10 mouse cellular contexts compared by ENCODE assay signal in the genomic region with DNA sequence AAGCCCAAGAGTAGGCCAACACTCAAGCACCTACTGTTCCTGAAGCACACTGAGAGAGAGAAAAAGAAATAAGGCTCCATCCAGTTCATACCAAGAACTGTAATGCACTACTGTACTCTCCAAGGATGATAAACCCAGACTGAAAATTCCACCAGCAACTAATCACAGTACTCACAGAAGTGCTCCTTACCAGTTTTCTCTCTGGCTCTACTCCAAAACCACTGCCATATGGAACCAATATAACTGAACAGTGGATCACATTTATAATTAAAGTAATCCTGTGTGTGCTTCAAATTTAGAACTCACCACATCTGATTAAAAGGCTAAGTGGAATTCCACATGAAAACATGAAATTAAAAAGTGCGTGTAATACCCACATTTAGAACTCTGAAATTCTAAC. TPM values are rescaled to one million over a fixed set of nuclear protein-coding genes. Genes with fewer than 3 reads are reported as not detected.
A peak's percentile ranks its signal among the peaks of the same experiment; 100 is the strongest.
DNase-seq lines count a peak whose midpoint lies in the region; ATAC-seq and TF ChIP-seq lines count a peak whose summit lies in the region.
"Had no signal": no experiment of that assay in that cellular context is flagged by ENCODE, and none has a peak within 500 bp of the region (broad histone marks: within the 10 kb centered on the region; RNA-seq: fewer than 3 reads in every experiment).

No protein-coding gene starts in this region.

- no peaks in the 10 kb centered on the region for H3K36me3 ChIP-seq in hindbrain, embryonic 14.5 days (replicated peaks; ENCODE audit: control insufficient read depth, insufficient read depth)
- H3K36me3 ChIP-seq in hindbrain, embryonic 10.5 days = peaks cover 11% of the 10 kb centered on the region
- peaks cover 9 to 26% of the 10 kb centered on the region in 2 experiments; a peak in 3 of 4 replicates for H3K36me3 ChIP-seq in MEL (ENCODE audit: control insufficient read depth in 1 of 2, insufficient read depth in 2 of 2, low read length in 2 of 2)
- no peaks in the 10 kb centered on the region for H3K36me3 ChIP-seq in liver, embryonic 14.5 days (replicated peaks; ENCODE audit: control insufficient read depth, insufficient read depth, low read depth)

- H3K9ac ChIP-seq in hindbrain, embryonic 14.5 days = no peak overlapping the region
- peak overlapping the region; percentile 96; the same call in 1 of the 2 replicates for H3K9ac ChIP-seq in MEL (ENCODE audit: control insufficient read depth, low read depth, low read length, poor library complexity, severe bottlenecking)
- H3K9ac ChIP-seq in liver, embryonic 14.5 days (replicated peaks) = no peak overlapping the region

- no peak for TF ChIP-seq CTCF in MEL (IDR thresholded peaks at IDR 0.05 in 2 of 3, conservative IDR thresholded peaks at IDR 0.05 in 1 of 3; ENCODE audit: control insufficient read depth in 1 of 3, insufficient read depth in 1 of 3, low read depth in 2 of 3, low read length in 3 of 3, poor library complexity in 1 of 3, severe bottlenecking in 1 of 3)
- TF ChIP-seq CTCF in brain, embryonic 14.5 days (IDR thresholded peaks at IDR 0.05; ENCODE audit: borderline replicate concordance, extremely low read depth, insufficient read depth, insufficient read length) = no peak
- no peak for TF ChIP-seq CTCF in liver, embryonic 14.5 days (IDR thresholded peaks at IDR 0.05; ENCODE audit: low read depth)

- H3K27ac ChIP-seq in hindbrain, embryonic 14.5 days = no peak overlapping the region
- no peak overlapping the region for H3K27ac ChIP-seq in hindbrain, embryonic 10.5 days
- H3K27ac ChIP-seq in MEL (ENCODE audit: control insufficient read depth, low read depth, low read length) = no peak overlapping the region
- H3K27ac ChIP-seq in liver, embryonic 14.5 days = no peak overlapping the region

- H3K79me2 ChIP-seq in MEL (ENCODE audit: control insufficient read depth, insufficient read depth, low read length, poor library complexity) = peaks cover 65% of the 10 kb centered on the region

- ATAC-seq in hindbrain, embryonic 14.5 days (ENCODE audit: low FRiP score) = no peak
- no peak for ATAC-seq in liver, embryonic 14.5 days (ENCODE audit: insufficient read depth)
- ATAC-seq in activated CD4-positive, CD25-positive, alpha-beta regulatory T cell, adult 4 months = no peak
- ATAC-seq: Patski had no signal

- no peaks in the 10 kb centered on the region for H3K9me3 ChIP-seq in hindbrain, embryonic 14.5 days (ENCODE audit: control insufficient read depth, low read length)
- H3K9me3 ChIP-seq in hindbrain, embryonic 10.5 days = no peaks in the 10 kb centered on the region
- no peaks in the 10 kb centered on the region for H3K9me3 ChIP-seq in MEL (replicated peaks; ENCODE audit: insufficient read depth, low read length)
- no peaks in the 10 kb centered on the region for H3K9me3 ChIP-seq in liver, embryonic 14.5 days (ENCODE audit: control insufficient read depth, low read length)

- TF ChIP-seq RAD21 in MEL (IDR thresholded peaks at IDR 0.05; ENCODE audit: low read depth, low read length) = no peak

- no peaks in the 10 kb centered on the region for H3K27me3 ChIP-seq in hindbrain, embryonic 14.5 days (ENCODE audit: control insufficient read depth, insufficient read depth, low read length)
- no peaks in the 10 kb centered on the region for H3K27me3 ChIP-seq in hindbrain, embryonic 10.5 days (ENCODE audit: insufficient read depth, poor library complexity, severe bottlenecking)
- no peaks in the 10 kb centered on the region for H3K27me3 ChIP-seq in MEL (ENCODE audit: control insufficient read depth in 1 of 2, insufficient read depth in 2 of 2, low read length in 2 of 2)
- no peaks in the 10 kb centered on the region for H3K27me3 ChIP-seq in liver, embryonic 14.5 days (ENCODE audit: control insufficient read depth, insufficient read depth, low read length)
- H3K27me3 ChIP-seq: Patski had no signal

- no peak for TF ChIP-seq EP300 in MEL (IDR thresholded peaks at IDR 0.05; ENCODE audit: low read depth in 1 of 2, low read length in 2 of 2)
- no peak for TF ChIP-seq EP300 in liver, embryonic 14.5 days (IDR thresholded peaks at IDR 0.05; ENCODE audit: low read depth)

- no peak for TF ChIP-seq POLR2A in MEL (IDR thresholded peaks at IDR 0.05; ENCODE audit: control insufficient read depth in 1 of 2, insufficient read depth in 1 of 2, low read depth in 1 of 2, low read length in 2 of 2, poor library complexity in 1 of 2)
- TF ChIP-seq POLR2A in brain, embryonic 14.5 days (IDR thresholded peaks at IDR 0.05; ENCODE audit: borderline replicate concordance, extremely low read depth, insufficient read depth, insufficient read length, poor library complexity, severe bottlenecking) = no peak

- 88% methylated on average over 1 of the region's 1 CpGs for WGBS in hindbrain, embryonic 14.5 days
- 90% methylated on average over 1 of the region's 1 CpGs for whole genome bisulfite sequencing in hindbrain, embryonic 10.5 days
- 88% methylated on average over 1 of the region's 1 CpGs for WGBS in liver, embryonic 14.5 days (ENCODE audit: insufficient replicate concordance)

- H3K4me2 ChIP-seq in hindbrain, embryonic 14.5 days (replicated peaks) = peak overlapping the region; percentile 56
- peak overlapping the region; percentile 91 for H3K4me2 ChIP-seq in liver, embryonic 14.5 days (ENCODE audit: low read depth)

- DNase-seq in hindbrain, embryonic 14.5 days (ENCODE audit: low spot score) = no peak
- no peak for DNase-seq in hindbrain, embryonic 10.5 days (ENCODE audit: low spot score)
- peak; percentile 47 for DNase-seq in MEL (ENCODE audit: low read depth, low spot score)
- peak; percentile 2 for DNase-seq in brain, embryonic 14.5 days (ENCODE audit: low read depth)
- DNase-seq in liver, embryonic 14.5 days (ENCODE audit: low read depth in 3 of 3, low spot score in 3 of 3) = no peak
- no peak for DNase-seq in right cerebral cortex, adult 18-20 months
- DNase-seq: lung, postnatal 4 days; thymus, postnatal 36 days had no signal

- no peak overlapping the region for H3K4me3 ChIP-seq in hindbrain, embryonic 14.5 days (replicated peaks; ENCODE audit: low read length)
- no peak overlapping the region for H3K4me3 ChIP-seq in hindbrain, embryonic 10.5 days
- H3K4me3 ChIP-seq in MEL (ENCODE audit: control insufficient read depth in 1 of 2, insufficient read depth in 1 of 2, low read depth in 2 of 2, low read length in 2 of 2) = peak overlapping the region in 1 of 2 experiments; percentile 77; a peak in 1 of 4 replicates
- H3K4me3 ChIP-seq in liver, embryonic 14.5 days (ENCODE audit: insufficient read depth in 1 of 2, low read depth in 2 of 2, low read length in 2 of 2) = peak overlapping the region in 1 of 2 experiments; percentile 90; a peak in 2 of 4 replicates

- peaks cover 13% of the 10 kb centered on the region for H3K4me1 ChIP-seq in hindbrain, embryonic 14.5 days (replicated peaks; ENCODE audit: control insufficient read depth, insufficient read depth, low read length)
- H3K4me1 ChIP-seq in hindbrain, embryonic 10.5 days (replicated peaks) = peaks cover 25% of the 10 kb centered on the region
- peaks cover 8 to 12% of the 10 kb centered on the region in 2 experiments for H3K4me1 ChIP-seq in MEL (ENCODE audit: control insufficient read depth in 1 of 2, insufficient read depth in 2 of 2, low read length in 2 of 2)
- peaks cover 14 to 15% of the 10 kb centered on the region in 2 experiments for H3K4me1 ChIP-seq in liver, embryonic 14.5 days (replicated peaks; ENCODE audit: control insufficient read depth in 2 of 2, insufficient read depth in 2 of 2, low read length in 1 of 2)

TF ChIP-seq in MEL, 35 proteins besides CTCF, POLR2A, EP300 and RAD21:
- no peak for TF ChIP-seq ZC3H11A (IDR thresholded peaks at IDR 0.05; ENCODE audit: low read depth, low read length)
- no peak for TF ChIP-seq TAL1 (IDR thresholded peaks at IDR 0.05; ENCODE audit: low read length)
- no peak for TF ChIP-seq SIN3A (IDR thresholded peaks at IDR 0.05; ENCODE audit: low read length)
- TF ChIP-seq ZNF384 (IDR thresholded peaks at IDR 0.05; ENCODE audit: low read depth, low read length) = no peak
- no peak for TF ChIP-seq ZKSCAN1 (IDR thresholded peaks at IDR 0.05; ENCODE audit: low read depth, low read length)

RNA-seq across cellular contexts. Expression of gene Rps6kb1, which starts 1.8 kb away (rescaled TPM):
- polyA plus RNA-seq in hindbrain, embryonic 14.5 days (2014; fragmentation: Nextera tagmentation; extraction: Ambion mirVana) = 45.1 and 51.9 TPM in 2 replicates
- polyA plus RNA-seq in hindbrain, embryonic 10.5 days (2016; fragmentation: Nextera tagmentation; extraction: Ambion mirVana) = 43.5 and 53.6 TPM in 2 replicates
- total RNA-seq in MEL (2012; rRNA removed) = 39.3 and 39.8 TPM in 2 replicates
- 10 to 100 TPM; 49.4 to 73.6 TPM for polyA plus RNA-seq in MEL (2012; ENCODE audit: insufficient read depth in 1 of 2, insufficient read length in 2 of 2, low read depth in 1 of 2, low replicate concordance in 2 of 2, missing spikeins in 1 of 2)
- 25.5 and 28.5 TPM in 2 replicates for polyA plus RNA-seq in brain, embryonic 14.5 days (2012; rRNA removed)
- 5.8 and 8.4 TPM in 2 replicates for polyA plus RNA-seq in liver, embryonic 14.5 days (2012; rRNA removed)
- 17.2 and 20.8 TPM in 2 replicates for polyA plus RNA-seq in liver, embryonic 14.5 days (2014; fragmentation: Nextera tagmentation; extraction: Ambion mirVana)
- polyA plus RNA-seq in activated CD4-positive, CD25-positive, alpha-beta regulatory T cell, adult 4 months (2017; shearing (Covaris generic)) = 10 to 100 TPM; 40.2 to 56.5 TPM

RNA-seq across cellular contexts. Expression of gene Tubd1, which starts 1.9 kb away (rescaled TPM):
- polyA plus RNA-seq in hindbrain, embryonic 14.5 days (2014; fragmentation: Nextera tagmentation; extraction: Ambion mirVana) = 5.8 and 6.1 TPM in 2 replicates
- 12.7 and 12.8 TPM in 2 replicates for polyA plus RNA-seq in hindbrain, embryonic 10.5 days (2016; fragmentation: Nextera tagmentation; extraction: Ambion mirVana)
- 21.5 and 23.4 TPM in 2 replicates for total RNA-seq in MEL (2012; rRNA removed)
- 10 to 100 TPM in 1 of 2 experiments, not detected in 1; 14.4 TPM for polyA plus RNA-seq in MEL (2012; ENCODE audit: insufficient read depth in 1 of 2, insufficient read length in 2 of 2, low read depth in 1 of 2, low replicate concordance in 2 of 2, missing spikeins in 1 of 2)
- 4.4 and 6.6 TPM in 2 replicates for polyA plus RNA-seq in brain, embryonic 14.5 days (2012; rRNA removed)
- 4.3 and 5.6 TPM in 2 replicates for polyA plus RNA-seq in liver, embryonic 14.5 days (2012; rRNA removed)
- polyA plus RNA-seq in liver, embryonic 14.5 days (2014; fragmentation: Nextera tagmentation; extraction: Ambion mirVana) = 10.3 and 11.0 TPM in 2 replicates
- polyA plus RNA-seq in activated CD4-positive, CD25-positive, alpha-beta regulatory T cell, adult 4 months (2017; shearing (Covaris generic)) = 1 to 10 TPM; 5.7 to 5.9 TPM

RNA-seq across cellular contexts. Expression of gene Rnft1, which starts 58.4 kb away (rescaled TPM):
- 15.7 and 17.6 TPM in 2 replicates for polyA plus RNA-seq in hindbrain, embryonic 14.5 days (2014; fragmentation: Nextera tagmentation; extraction: Ambion mirVana)
- polyA plus RNA-seq in hindbrain, embryonic 10.5 days (2016; fragmentation: Nextera tagmentation; extraction: Ambion mirVana) = 19.7 and 25.1 TPM in 2 replicates
- 40.3 and 42.0 TPM in 2 replicates for total RNA-seq in MEL (2012; rRNA removed)
- polyA plus RNA-seq in MEL (2012; ENCODE audit: insufficient read depth in 1 of 2, insufficient read length in 2 of 2, low read depth in 1 of 2, low replicate concordance in 2 of 2, missing spikeins in 1 of 2) = 10 to 100 TPM in 1 of 2 experiments, not detected in 1; 38.1 TPM
- polyA plus RNA-seq in brain, embryonic 14.5 days (2012; rRNA removed) = 6.3 and 8.3 TPM in 2 replicates
- polyA plus RNA-seq in liver, embryonic 14.5 days (2012; rRNA removed) = 2.2 and 3.2 TPM in 2 replicates
- polyA plus RNA-seq in liver, embryonic 14.5 days (2014; fragmentation: Nextera tagmentation; extraction: Ambion mirVana) = 15.9 and 17.0 TPM in 2 replicates
- polyA plus RNA-seq in activated CD4-positive, CD25-positive, alpha-beta regulatory T cell, adult 4 months (2017; shearing (Covaris generic)) = 10 to 100 TPM; 45.5 to 54.7 TPM

Comparison
In these comparisons a context has a peak if more than half of its experiments do, and no peak if none do; other contexts are left out.
1. DNase-seq: peak in MEL (single experiment) and brain, embryonic 14.5 days (single experiment); none in hindbrain, embryonic 14.5 days (single experiment), hindbrain, embryonic 10.5 days (single experiment), liver, embryonic 14.5 days (0 of 3) and right cerebral cortex, adult 18-20 months (single experiment).